Mouse (Mus musculus) G1E (cell line): ENCODE measurements around the gene Fkbp8.

Experiments
- CTCF ChIP-seq: IDR thresholded peaks from 2 replicates; pipeline ENCODE4 v1.5.1; 2012; ENCODE audit warnings: low read depth, low read length, inconsistent platforms, mixed read lengths
- GATA1 ChIP-seq: IDR thresholded peaks from 2 replicates; pipeline ENCODE4 v1.6.1; 2012; ENCODE audit warnings: borderline replicate concordance, low read length, inconsistent platforms, mixed read lengths
- GATA2 ChIP-seq: IDR thresholded peaks from 2 replicates; pipeline ENCODE4 v1.6.1; 2012; ENCODE audit warnings: low read depth, low read length, inconsistent platforms, borderline replicate concordance
- TAL1 ChIP-seq: conservative IDR thresholded peaks from 2 replicates; pipeline ENCODE4 v1.6.1; 2012; ENCODE audit warnings: low read depth, low read length, inconsistent platforms, mixed read lengths

DNA sequence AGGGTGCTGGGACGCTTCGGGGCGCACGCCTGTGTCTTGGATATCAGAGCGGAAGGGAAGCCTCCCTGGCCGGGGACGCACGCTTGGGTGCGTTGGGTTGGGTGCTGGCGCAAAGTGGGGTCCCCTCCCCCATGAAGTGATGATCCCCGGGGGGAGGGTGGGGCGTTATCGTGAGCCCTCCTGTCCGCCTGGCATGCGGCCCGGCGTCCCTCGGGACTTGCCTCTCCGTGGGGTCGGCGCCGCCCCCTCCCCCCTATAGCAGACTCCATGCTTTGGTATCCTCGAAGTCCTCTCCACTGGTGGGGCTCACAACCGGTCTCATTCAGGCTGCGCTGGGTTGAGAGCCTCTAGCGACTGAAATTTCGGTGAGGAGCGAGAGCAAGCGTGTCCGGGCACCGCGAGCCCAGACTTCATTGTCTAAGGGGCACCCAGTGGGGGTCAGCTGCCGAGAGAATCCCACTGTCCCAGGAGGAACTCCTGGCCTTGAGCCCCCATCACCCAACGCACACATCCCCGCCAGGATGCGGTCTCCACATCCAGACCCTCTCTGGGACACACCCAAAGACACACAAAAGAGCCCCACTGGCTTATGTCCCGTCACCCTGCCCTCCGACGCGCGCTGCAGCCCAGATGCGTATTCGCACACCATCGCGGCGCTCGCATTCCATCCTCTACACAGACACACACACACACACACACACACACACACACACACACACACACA, 33.7 kb upstream of the Fkbp8 start:
- TF ChIP-seq TAL1 (no peak), CTCF (no peak), GATA2 (no peak), GATA1 (no peak)
